Mouse (Mus musculus): ENCODE results near the gene Lrguk.

Lrguk gene

GRCm38 (mm10) chr6:34142931-34143330 lies 113.7 kb downstream of the Lrguk start:
- in situ Hi-C loops (cut with MseI, MboI), result no loop called here

DNA sequence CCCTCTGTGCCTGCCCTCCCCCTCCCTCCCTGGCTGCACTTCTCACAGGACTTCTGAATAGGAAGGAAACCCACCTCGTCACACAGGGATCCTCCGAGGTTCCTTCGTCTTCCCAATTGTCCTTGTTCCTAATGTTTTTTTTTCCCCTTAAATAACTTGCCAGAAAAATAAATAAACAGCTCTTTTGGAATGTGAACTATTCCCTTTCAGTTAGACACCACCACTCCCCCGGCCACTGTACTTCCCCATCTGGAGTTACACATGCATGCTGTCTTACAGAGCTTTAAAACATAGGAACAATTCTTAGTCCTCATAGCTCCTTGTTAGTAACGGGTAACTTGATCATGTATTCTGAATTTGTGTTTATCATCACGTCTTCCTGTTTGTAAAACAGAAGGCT lies 116.8 kb downstream of the Lrguk start:
- in situ Hi-C loops (cut with MseI, MboI), result no loop called here

GRCm38 (mm10) chr6:34148021-34148420 lies 118.8 kb downstream of the Lrguk start:
- in situ Hi-C loops (cut with MseI, MboI), result no loop called here

DNA sequence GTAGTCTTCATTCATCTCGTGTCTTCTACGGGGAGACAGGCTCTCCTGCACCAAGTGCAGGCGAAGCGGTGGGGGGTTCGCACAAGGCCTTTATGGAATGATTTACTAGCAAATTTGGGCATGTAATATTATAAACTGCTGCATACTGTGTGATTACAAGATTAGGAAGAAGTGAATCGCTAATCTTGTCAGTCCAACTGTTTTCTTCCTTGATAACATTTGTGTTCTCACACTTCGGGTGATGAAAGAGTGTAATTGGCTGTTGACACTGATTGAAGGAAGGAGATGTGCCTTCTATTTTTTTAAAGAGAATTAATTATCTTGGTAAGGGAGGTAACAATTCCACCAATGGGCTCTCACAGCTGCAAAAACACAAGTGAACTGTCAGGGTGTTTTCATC lies 119.4 kb downstream of the Lrguk start:
- in situ Hi-C loops (cut with MseI, MboI), result no loop called here

GRCm38 (mm10) chr6:34149066-34149465 lies 119.8 kb downstream of the Lrguk start:
- in situ Hi-C loops (cut with MseI, MboI), result no loop called here

DNA sequence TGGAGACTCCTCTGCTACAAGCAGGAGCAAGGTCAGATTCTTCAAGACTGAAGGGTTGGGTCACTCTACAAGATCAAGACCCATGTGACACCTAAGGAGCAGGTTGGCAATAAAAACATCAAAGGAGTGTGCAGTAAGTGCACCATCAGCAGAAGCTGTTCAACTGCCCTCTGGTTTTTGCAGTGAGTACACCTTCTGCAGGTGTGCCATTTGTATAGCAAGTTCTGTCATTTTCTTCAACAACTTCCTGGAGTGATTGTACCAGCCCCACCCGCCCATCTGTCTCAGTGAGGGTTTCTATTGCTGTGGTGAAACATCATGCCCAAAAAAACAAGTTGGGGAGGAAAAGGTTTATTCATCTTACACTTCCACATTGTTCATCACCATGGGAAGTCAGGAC lies 120.6 kb downstream of the Lrguk start:
- in situ Hi-C loops (cut with MseI, MboI), result no loop called here

DNA sequence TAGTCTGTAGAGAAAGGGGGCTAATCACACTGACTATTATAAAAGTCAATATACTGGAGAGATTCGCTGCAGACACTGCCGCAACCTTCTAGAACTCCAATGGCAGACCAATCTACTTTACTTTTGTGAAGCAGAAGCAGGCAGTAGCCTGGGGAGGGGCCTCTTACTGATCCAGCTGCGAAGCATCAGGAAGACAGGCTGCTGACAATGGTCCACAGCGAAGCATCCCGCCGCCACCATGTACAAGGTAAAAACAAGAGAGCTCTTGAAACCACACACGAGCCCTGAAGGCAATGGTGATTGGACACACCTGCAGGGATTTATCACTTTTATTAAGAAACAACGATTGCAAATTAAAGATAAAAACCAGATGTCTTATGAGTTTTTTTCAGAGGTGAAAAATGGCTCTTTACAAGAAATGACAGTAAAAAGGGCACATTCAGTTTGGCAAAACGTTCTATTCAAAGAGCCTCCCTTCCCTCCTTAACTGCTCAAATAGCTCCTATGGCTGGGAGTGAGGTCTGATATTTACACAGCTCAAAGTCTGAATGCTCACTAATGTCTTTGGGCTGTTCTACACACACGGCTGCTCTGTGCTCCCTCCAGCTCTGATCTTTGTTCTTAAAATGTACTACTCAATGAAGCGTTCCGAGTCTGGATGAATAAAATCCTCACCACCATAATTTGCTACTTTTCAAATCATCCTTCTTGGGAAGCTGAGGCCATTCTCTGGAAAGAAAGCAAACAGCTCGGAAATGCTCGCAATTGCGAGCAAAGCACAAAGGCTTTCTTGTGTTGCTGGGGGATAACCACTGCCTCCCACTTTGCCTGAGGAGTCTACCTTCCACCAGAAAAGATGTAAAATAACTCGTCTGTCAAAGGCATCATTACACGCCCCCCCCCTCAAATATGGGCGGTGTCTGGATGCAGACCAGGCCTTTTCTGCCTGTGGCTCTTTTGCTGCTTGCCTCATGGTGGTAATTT lies 124.1 kb downstream of the Lrguk start:
- in situ Hi-C loops (cut with MseI, MboI), result no loop called here

- in situ Hi-C loops (cut with MseI, MboI), result no loop called here
These were observed 125.0 kb downstream of the Lrguk start for GRCm38 (mm10) chr6:34154202-34154601.

- in situ Hi-C loops (cut with MseI, MboI), result no loop called here
These were observed 126.0 kb downstream of the Lrguk start for GRCm38 (mm10) chr6:34155137-34155804.

DNA sequence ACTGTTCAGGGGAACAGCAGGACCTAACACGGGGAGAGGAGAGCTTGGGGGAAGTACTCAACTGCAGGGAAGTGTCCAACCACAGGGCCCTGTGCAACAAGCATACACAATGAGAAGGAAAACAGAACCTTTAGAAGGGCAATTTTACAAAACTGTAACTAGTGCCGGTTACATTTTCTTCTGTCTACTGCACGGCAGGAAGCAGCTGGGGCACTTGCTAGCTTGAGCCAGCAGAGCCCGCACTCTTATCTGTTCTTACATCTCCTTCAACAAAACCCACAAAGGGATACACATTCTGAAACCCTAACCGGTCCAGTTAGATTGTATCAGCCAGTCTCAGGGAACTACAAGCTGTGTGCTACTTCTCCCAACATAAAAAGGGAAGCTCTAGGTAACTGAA lies 126.8 kb downstream of the Lrguk start:
- in situ Hi-C loops (cut with MseI, MboI), result no loop called here

- in situ Hi-C loops (cut with MseI, MboI), result no loop called here
These were observed 127.8 kb downstream of the Lrguk start for GRCm38 (mm10) chr6:34156841-34157748.

DNA sequence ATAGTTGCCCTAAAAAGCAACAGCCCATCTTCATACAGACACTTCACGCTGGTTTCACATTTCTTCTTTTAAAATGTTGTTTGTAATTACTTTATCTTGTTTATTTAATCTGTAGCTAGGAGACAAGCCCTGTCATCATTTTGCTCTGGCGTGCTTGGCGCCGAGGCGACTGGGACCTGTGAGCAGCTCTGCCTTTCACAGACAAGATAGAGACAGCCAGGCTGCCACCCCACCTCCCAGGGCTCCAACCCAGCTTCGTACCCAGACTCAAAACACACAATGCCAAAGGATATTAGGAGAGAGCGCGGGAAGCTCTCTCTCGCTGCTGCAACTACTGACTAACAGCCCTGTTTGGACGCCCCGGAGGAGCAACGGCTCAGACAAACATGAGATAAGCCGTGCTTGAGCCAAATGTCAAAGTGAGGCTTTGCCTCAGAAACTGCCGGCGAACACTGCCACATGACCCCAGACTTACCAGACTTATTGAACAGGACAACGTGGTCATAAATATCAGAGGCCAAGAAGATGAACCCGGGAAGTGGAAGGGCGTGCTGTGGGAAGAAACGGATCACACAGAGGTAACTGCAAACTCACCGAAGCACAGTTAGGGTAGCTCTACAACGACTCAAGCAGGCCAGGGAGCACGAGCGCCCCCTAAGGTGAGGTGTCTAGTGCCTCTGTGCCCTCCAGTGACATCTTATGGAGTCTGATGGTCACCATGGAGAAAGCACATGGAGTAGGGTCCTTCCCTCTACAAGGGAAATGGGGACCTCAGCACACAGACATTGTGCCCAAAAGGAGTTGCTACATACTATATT lies 131.0 kb downstream of the Lrguk start:
- in situ Hi-C loops (cut with MseI, MboI), result no loop called here

- in situ Hi-C loops (cut with MseI, MboI), result no loop called here
These were observed 131.6 kb downstream of the Lrguk start for GRCm38 (mm10) chr6:34160816-34161310.

GRCm38 (mm10) chr6:34161511-34161910 lies 132.3 kb downstream of the Lrguk start:
- in situ Hi-C loops (cut with MseI, MboI), result no loop called here

DNA sequence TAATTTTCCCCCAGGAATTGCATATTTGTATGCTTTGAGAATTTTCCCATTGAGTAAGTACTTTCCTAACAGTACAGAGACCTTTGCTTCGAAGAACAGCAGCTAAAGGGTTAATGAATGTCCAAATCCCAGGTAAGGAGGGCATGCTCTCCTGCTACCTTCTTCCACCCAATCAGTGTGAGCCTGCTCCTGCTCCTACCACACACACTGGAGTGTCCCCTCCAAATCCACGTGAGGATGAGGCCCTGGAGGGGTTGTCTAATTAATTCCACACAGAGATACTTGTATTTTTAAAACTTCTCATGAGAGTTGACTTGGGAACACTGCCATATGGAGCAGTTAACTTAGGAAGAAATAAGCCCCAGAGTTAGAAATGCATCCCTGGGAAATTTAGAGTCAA lies 133.4 kb downstream of the Lrguk start:
- in situ Hi-C loops (cut with MseI, MboI), result no loop called here

DNA sequence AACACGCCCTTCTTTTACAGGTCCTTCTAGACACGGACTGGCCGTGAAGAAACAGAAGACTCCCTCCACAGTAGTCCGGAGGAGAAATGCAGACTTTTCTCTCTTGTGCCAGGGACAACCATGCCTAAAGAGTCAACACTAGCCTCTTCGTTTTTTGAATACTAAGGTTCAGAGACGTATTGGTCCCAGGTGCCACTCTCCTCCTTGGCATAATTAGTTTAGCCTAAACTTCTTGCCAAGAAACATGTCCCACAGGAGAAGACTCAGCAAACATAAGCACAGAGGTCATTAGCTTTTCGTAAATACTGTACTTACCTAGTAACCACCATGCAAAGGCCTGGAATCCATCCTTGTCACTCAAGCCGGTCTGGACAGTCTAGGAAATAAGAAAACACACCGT lies 133.8 kb downstream of the Lrguk start:
- in situ Hi-C loops (cut with MseI, MboI), result no loop called here

DNA sequence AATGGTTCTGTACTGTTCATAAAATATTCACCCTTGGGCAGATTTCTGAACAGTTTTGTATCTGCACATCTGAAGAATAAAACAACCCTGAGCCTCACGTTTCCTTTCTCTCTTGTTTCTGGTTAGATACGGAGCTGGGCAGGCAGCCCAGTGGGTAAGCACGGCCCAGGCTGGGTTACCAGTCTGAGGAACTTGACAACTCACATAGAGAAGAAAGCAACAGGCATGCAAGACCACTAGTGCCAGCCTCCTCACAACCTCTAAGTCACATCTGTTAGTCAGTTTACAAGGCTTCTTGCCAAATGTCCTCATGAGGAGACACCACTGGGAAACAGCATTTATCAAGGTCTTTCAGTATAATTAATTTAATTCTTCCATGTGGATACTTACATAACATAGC lies 139.6 kb downstream of the Lrguk start:
- in situ Hi-C loops (cut with MseI, MboI), result no loop called here

- in situ Hi-C loops (cut with MseI, MboI), result no loop called here
These were observed 141.7 kb downstream of the Lrguk start for GRCm38 (mm10) chr6:34170844-34171494.

GRCm38 (mm10) chr6:34171748-34172457 lies 142.7 kb downstream of the Lrguk start:
- in situ Hi-C loops (cut with MseI, MboI), result no loop called here

DNA sequence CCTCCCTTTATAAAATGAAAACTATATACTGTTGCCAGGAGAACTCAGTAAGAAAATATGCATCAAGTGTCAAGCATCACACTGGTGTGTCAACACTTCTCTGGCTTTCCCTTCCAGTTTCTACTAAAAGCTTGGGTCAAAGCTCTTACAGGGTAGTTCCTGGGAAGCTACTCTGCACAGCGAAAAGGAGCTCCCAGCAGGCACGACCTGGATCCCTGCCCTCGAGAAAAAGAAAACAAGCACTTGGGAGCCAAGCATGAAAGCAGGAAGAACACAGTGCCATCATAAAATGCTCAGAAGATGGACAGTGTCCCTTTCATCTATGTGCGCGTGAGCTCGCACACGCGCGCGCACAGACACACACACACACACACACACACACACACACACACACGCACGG lies 144.0 kb downstream of the Lrguk start:
- in situ Hi-C loops (cut with MseI, MboI), result no loop called here
